Mouse (Mus musculus) cerebellum, adult 11-12 months (tissue): ENCODE results near the gene Ndufs3.
"Not testable (repeated sequence)": the region's sequence is repeated elsewhere in the genome, so short reads cannot be mapped to it uniquely, and the experiment has no call there.

ENCODE experiments used
- DNase-seq: peaks from one replicate; pipeline ENCODE4 v3.0.0; 2022

Ndufs3 gene

GRCm38 (mm10) chr2:90904856-90905224, 213 bp upstream of the Ndufs3 start:
- DNase-seq: no peak

GRCm38 (mm10) chr2:90903398-90903797, 1.2 kb downstream of the Ndufs3 start:
- DNase-seq: no peak

GRCm38 (mm10) chr2:90894299-90894677, 10.3 kb downstream of the Ndufs3 start:
- not testable (repeated sequence) for DNase-seq

GRCm38 (mm10) chr2:90893673-90894298, 10.8 kb downstream of the Ndufs3 start:
- DNase-seq: no peak

GRCm38 (mm10) chr2:90889550-90890548, 14.8 kb downstream of the Ndufs3 start:
- peak; percentile 81 for DNase-seq

- no peak for DNase-seq
These were observed 17.0 kb downstream of the Ndufs3 start for GRCm38 (mm10) chr2:90887627-90888026.

- DNase-seq: no peak
These were observed 18.2 kb downstream of the Ndufs3 start for GRCm38 (mm10) chr2:90886436-90886835.

- DNase-seq: peak; percentile 68
These were observed 19.2 kb downstream of the Ndufs3 start, which contains the start of gene C1qtnf4 for GRCm38 (mm10) chr2:90885218-90886041. Gene C1qtnf4 (plus strand): TSS chr2:90885860.

GRCm38 (mm10) chr2:90881824-90882223, 22.8 kb downstream of the Ndufs3 start:
- no peak for DNase-seq

- no peak for DNase-seq
These were observed 24.4 kb downstream of the Ndufs3 start for GRCm38 (mm10) chr2:90880144-90880785.

GRCm38 (mm10) chr2:90879419-90879818, 25.2 kb downstream of the Ndufs3 start:
- no peak for DNase-seq

- no peak for DNase-seq
These were observed 26.9 kb downstream of the Ndufs3 start for GRCm38 (mm10) chr2:90877584-90878259.

- no peak for DNase-seq
These were observed 29.4 kb downstream of the Ndufs3 start for GRCm38 (mm10) chr2:90875239-90875638.

GRCm38 (mm10) chr2:90874025-90874424, 30.6 kb downstream of the Ndufs3 start:
- peak; percentile 72 for DNase-seq

- DNase-seq: no peak
These were observed 33.3 kb downstream of the Ndufs3 start for GRCm38 (mm10) chr2:90871180-90871961.

- DNase-seq: no peak
These were observed 34.5 kb downstream of the Ndufs3 start for GRCm38 (mm10) chr2:90870136-90870601.

GRCm38 (mm10) chr2:90866524-90866923, 38.1 kb downstream of the Ndufs3 start:
- peak; percentile 75 for DNase-seq

GRCm38 (mm10) chr2:90864184-90864583, 40.4 kb downstream of the Ndufs3 start:
- DNase-seq: no peak

GRCm38 (mm10) chr2:90861486-90861885, 43.1 kb downstream of the Ndufs3 start:
- no peak for DNase-seq

GRCm38 (mm10) chr2:90850401-90850800, 54.2 kb downstream of the Ndufs3 start:
- peak; percentile 90 for DNase-seq

- DNase-seq: no peak
These were observed 56.3 kb downstream of the Ndufs3 start for GRCm38 (mm10) chr2:90848331-90848730.
